Mouse (Mus musculus): ENCODE data around the gene Smim13. TPM values are rescaled to one million over a fixed set of nuclear protein-coding genes. Genes with fewer than 3 reads are reported as not detected.

The Smim13 gene
- total RNA-seq, 2 experiments from 2014 or later = 11.4 to 13.7 TPM

DNA sequence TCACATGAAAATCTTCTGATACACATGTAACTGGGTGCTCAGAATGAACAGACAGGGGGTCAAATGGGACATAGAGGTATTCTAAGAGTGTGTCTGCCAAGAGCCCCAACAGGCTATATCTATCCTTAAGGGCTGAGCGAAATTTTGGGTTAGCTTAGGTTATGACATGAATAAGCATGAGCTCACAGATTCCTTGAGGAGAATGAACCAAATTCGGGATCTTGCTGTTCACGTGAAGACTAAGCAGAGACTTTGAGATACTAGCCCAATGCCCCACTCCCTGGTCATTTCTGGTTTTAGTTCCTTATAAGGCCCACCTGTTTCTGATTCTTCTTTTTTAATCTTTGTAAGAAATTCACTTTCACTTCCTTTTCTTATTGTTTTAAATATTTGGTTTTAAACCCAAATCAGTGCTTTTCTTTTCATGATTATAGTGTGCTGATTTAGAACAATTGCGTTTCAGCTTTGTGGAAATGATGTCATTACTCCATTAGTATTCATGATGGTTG, 41.9 kb downstream of the Smim13 start:
- DNase-seq = no peak

DNA sequence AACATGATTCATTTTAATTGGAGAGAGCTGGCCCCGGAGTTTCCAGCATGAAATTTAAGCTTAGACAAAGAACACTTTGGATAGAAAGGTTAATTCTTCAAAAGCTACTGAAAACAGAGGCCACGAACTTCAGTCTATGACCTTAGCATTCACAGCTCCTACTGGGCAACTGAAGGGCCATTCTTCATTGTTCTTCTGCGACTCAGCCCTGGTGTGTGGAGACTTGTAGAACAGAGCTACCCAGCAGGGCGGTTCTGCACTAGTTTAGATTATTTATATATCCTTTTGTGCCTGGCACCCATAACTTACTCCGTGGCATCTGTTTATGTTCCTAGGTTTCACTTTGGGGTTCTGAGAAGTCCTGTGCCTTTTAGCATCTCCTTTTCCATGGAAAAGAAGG, 44.0 kb downstream of the Smim13 start:
- no peak for DNase-seq

DNA sequence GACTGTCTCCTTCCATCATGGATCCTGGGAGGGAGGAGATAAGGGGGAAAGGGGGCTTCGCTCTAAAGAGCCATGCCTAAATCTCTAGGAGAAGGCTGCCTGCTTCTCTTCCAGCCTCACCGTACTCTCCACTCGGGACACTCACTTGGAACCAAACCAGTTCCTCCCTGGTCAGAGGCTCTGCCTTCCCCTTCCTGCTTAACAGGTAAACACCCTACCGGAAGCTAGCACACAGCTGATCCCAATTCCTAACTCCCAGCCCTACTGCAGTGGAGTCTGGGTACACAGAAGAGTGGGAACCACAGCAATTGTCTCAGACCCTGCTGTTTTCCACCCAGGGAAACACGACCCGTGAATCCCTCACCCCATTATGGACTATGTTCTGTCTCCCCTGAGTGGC, 46.2 kb downstream of the Smim13 start:
- peak in 1 of 2 experiments; percentile 11 for DNase-seq

DNA sequence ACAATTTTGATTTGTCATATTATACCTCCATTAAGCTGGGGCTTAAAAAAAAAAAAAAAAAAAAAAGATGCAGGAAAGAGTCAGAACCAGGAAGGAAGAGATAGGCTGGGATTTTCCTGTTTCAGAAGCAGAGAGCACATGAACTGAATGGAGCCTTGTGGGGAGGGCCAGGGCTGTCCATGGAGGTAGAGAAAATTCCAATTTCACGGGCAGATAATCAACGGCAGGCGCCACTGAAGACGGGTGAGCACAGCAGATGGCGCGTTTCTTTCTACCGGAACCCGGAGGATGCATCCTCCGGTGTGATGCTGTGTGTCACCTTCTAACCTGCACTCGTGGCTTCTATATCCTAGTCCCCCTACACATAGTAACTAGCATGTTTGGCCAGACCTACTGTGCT, 46.8 kb downstream of the Smim13 start:
- no peak for DNase-seq

DNA sequence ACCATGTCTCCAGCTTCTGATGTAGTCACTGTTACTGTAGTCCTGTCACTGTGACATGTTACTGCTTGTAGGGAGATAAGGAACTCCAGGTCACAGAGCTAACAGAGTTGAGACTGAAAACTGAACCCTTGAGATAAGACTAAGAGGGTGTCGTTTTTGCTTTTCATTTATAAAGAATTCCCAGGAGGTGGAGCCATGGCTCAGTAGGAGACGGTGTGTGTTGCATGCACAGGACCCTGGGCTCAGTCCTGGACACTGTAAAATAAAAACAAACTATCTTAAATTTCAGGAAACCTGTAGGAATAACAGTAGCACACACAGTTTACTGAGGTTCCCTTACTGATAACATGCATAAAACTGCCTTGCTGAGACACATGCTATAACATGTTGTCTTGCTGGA, 48.9 kb downstream of the Smim13 start:
- no peak for DNase-seq

DNA sequence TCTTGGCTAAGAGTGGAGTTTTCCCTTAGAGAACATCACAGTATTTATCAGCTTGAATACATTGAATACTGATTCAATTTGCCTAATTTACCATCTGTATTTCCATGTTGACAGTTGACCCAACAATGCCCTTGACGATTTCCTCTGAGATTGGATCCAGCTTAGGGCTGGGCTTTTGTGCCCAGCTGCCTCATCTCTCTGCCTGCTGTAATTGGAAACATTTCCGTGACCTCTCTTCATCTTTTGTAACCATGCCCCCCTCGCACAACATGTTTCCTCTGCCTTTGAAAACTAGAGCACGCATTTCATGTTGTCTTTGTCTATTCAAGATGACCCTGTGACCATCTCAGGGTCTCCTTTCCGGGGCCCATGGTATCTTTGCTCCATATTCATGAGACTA, 49.4 kb downstream of the Smim13 start:
- DNase-seq = no peak

DNA sequence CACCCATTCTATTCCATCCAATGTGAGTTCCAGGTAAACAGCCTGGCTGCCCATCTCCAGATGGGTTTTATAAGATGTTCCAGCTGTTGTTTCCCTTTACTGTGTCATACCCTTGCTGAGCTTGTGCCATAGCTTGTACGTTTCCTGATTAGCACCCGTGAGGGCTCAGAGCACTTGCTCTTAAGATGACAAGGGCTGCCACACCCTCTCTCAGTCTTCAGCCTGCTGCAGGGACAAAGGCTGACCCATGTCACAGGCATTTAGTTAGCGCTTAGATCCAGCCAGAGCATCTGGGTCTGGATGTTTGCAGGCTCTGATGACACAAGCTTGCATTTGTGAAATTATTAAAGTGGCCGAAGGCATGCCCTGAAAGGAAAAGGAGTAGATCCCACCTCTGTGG, 50.4 kb downstream of the Smim13 start:
- no peak for DNase-seq

DNA sequence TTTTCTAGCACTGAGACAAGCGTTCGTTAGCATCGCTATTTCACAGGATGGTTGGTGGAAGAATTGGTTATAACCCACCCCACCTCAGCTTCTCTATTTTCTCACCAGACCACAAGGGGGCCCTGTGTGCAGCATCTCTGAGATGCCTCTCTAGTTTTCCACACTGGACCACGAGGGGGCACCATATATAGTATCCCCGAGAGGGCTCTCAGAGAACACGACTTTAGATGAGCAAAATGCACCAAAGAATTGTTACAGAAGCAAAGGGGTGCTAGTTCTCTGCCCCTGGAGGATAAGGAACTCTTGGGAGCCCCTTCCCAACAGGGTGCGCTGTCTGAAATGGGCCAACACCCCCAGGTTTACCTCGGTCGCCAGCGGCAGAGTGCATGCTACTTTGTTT, 53.1 kb downstream of the Smim13 start:
- peak; percentile 85 to 91 for DNase-seq

DNA sequence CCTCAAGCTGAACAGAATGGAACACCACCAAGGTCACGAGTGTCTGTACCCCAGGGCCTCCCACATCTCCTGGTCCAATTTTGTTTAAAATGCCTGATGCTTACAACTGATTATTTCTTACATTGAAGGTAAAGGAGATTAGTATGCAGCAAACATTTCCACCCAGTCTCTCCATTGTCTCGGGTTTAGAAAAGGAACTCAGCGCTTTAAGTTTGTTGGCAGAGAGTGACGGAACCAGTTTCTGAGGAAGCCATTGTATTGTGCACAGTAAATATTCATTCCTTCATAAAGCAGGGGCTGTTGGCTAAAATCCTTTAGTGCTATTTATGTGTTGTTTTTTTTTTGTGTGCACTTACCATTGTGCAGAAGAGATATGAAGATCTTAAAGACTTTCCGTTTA, 71.1 kb downstream of the Smim13 start:
- no peak for DNase-seq

DNA sequence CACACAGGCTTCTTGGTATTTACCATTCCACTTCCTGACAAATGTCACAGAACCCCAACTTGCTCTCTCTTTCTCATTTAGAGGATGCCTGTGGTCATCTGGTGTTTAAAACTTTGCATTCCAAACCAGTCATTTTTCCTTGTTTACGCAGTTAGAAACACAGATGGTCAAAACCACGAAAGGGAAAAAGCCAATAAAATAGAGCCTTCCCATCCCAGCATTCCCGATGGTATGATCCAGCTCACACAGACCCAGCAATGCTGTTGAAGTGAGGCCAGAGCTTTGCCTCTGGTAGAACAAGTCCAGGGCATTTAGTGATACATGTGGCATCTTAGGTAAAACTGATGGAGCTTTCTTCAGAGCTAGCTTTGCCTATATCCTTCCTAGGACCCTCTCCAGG, 71.8 kb downstream of the Smim13 start:
- no peak for DNase-seq

DNA sequence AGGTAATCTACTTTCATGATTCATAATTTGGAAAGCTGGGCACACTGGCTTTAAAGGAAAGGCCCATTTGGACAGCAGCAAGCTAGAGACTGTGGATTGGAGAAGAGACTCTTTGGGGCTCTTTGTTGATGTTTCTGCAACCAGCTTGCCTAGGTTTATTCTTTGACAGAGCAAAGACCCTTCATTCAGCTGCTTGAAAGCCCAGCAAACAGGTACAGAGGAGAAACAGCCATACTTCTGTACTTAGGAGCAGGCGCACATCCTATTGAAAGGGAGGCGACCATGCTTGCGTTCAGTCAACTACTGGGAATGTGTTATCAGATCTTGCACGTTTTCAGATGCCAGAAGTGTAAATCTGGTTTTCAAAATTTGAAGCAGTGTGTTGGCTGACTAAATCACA, 75.0 kb downstream of the Smim13 start:
- no peak for DNase-seq

DNA sequence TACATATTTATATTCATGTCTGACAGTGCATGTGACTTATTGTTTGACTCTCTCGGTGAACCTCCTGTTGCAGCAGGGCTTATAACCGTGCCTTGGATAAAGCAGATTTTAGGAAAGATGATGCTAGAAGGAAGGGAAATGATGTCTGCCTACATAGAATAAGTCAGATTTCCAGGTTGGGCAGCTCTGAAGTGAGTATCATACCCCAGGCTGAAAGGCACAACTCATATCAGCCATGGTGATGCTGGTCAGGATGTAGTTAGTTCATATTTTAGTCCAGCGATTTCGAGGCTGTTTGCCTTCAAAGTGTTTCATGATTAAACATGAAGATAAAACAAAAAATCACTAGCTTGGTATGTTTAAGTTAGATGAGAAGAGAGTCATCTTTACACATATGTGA, 75.7 kb downstream of the Smim13 start:
- no peak for DNase-seq

DNA sequence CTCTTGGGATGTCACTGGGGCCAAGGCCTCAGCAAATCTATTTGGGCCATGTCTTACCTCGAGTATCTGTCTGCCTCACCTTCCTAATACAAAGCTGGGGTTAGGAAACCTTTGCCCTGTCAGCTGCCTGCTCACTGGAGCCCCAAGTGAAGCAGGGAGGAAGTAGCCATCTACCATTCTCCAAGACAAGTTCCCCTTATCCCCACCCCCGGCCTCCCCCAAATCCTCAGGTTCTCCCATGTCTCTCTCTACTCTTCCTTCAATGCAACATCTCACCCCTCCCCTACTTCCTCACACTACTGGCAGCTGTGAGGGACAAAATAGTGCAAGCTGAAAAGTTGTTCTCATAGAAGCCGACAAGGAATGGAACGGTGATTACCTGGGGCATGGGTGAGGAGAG, 76.5 kb downstream of the Smim13 start:
- no peak for DNase-seq

Other genes starting within 250 kb of the Smim13 start
- 10 to 100 TPM; 62.7 to 63.9 TPM for gene Pak1ip1, start 248.8 kb upstream of the Smim13 start, total RNA-seq (2021)
- gene Tmem14c, start 233.6 kb upstream of the Smim13 start, total RNA-seq (2021) = 100 to 1,000 TPM; 149 to 198 TPM
- gene Mak, start 170.1 kb upstream of the Smim13 start, total RNA-seq (2021) = not detected
- gene Gcm2, start 138.8 kb upstream of the Smim13 start, total RNA-seq (2021) = not detected
- gene Sycp2l, start 135.5 kb upstream of the Smim13 start, total RNA-seq (2021) = not detected
- under 1 TPM; 0.33 to 0.60 TPM for gene Elovl2, start 29.4 kb upstream of the Smim13 start, total RNA-seq (2021)
- not detected for gene Gm17364, start 24.1 kb downstream of the Smim13 start, total RNA-seq (2021)
- 10 to 100 TPM; 18.0 to 21.5 TPM for gene Nedd9, start 237.5 kb downstream of the Smim13 start, total RNA-seq (2021)